ENCODE assay signal across 9 mouse cellular contexts in genomic region chr17:35243086-35243485, GRCm38 (mm10). TPM values are rescaled to one million over a fixed set of nuclear protein-coding genes. Genes with fewer than 3 reads are reported as not detected.
DNase-seq lines count a peak whose midpoint lies in the region; ATAC-seq and TF ChIP-seq lines count a peak whose summit lies in the region.
"Had no signal": no experiment of that assay in that cellular context is flagged by ENCODE, and none has a peak within 500 bp of the region (broad histone marks: within the 10 kb centered on the region; RNA-seq: fewer than 3 reads in every experiment).

No protein-coding gene starts in this region.

- H3K9me3 ChIP-seq in hindbrain, embryonic 10.5 days: no peaks in the 10 kb centered on the region
- no peaks in the 10 kb centered on the region for H3K9me3 ChIP-seq in limb, embryonic 10.5 days (replicated peaks)
- H3K9me3 ChIP-seq in midbrain, embryonic 13.5 days: no peaks in the 10 kb centered on the region

- H3K4me2 ChIP-seq in midbrain, embryonic 13.5 days (replicated peaks): peak overlapping the region; percentile 87

- TF ChIP-seq POLR2A in embryonic fibroblast, embryonic 13.5 days (IDR thresholded peaks at IDR 0.05; ENCODE audit: low read depth, low read length): peak; percentile 49

- H3K36me3 ChIP-seq in hindbrain, embryonic 10.5 days: peaks cover 52% of the 10 kb centered on the region
- H3K36me3 ChIP-seq in limb, embryonic 10.5 days: peaks cover 55% of the 10 kb centered on the region
- peaks cover 47% of the 10 kb centered on the region for H3K36me3 ChIP-seq in midbrain, embryonic 13.5 days

- H3K4me1 ChIP-seq in embryonic fibroblast, embryonic 13.5 days (ENCODE audit: control insufficient read depth, insufficient read depth, low read length): peaks cover 19% of the 10 kb centered on the region
- peaks cover 50% of the 10 kb centered on the region for H3K4me1 ChIP-seq in hindbrain, embryonic 10.5 days (replicated peaks)
- H3K4me1 ChIP-seq in limb, embryonic 10.5 days: peaks cover 36% of the 10 kb centered on the region
- H3K4me1 ChIP-seq in midbrain, embryonic 13.5 days (replicated peaks): peaks cover 50% of the 10 kb centered on the region

- H3K9ac ChIP-seq in midbrain, embryonic 13.5 days (replicated peaks): peak overlapping the region; percentile 100

- no peak for TF ChIP-seq CTCF in embryonic fibroblast, embryonic 13.5 days (IDR thresholded peaks at IDR 0.05; ENCODE audit: borderline replicate concordance, insufficient read depth, low read length)

- H3K4me3 ChIP-seq in embryonic fibroblast, embryonic 13.5 days (ENCODE audit: insufficient read depth, low read length): peak overlapping the region; percentile 66
- H3K4me3 ChIP-seq in hindbrain, embryonic 10.5 days: peak overlapping the region; percentile 95
- peak overlapping the region; percentile 99 for H3K4me3 ChIP-seq in limb, embryonic 10.5 days
- peak overlapping the region; percentile 96 for H3K4me3 ChIP-seq in midbrain, embryonic 13.5 days (replicated peaks)

- peak; percentile 59 for DNase-seq in adrenal gland, adult 2 months
- DNase-seq in adrenal gland, postnatal 25 days: no peak
- peak; percentile 69 for DNase-seq in R1 (ENCODE audit: low read depth, low spot score)
- peak; percentile 57 for DNase-seq in hindbrain, embryonic 10.5 days (ENCODE audit: low spot score)
- peak; percentile 61 for DNase-seq in limb, embryonic 10.5 days (ENCODE audit: low spot score)
- peak; percentile 58 for DNase-seq in thymus, postnatal 4 days

- no peaks in the 10 kb centered on the region for H3K27me3 ChIP-seq in hindbrain, embryonic 10.5 days (ENCODE audit: insufficient read depth, poor library complexity, severe bottlenecking)
- no peaks in the 10 kb centered on the region for H3K27me3 ChIP-seq in limb, embryonic 10.5 days (ENCODE audit: low read depth, poor library complexity, severe bottlenecking)
- no peaks in the 10 kb centered on the region for H3K27me3 ChIP-seq in midbrain, embryonic 13.5 days

- H3K27ac ChIP-seq in embryonic fibroblast, embryonic 13.5 days (ENCODE audit: insufficient read depth, low read length): peak overlapping the region; percentile 95
- H3K27ac ChIP-seq in hindbrain, embryonic 10.5 days: peak overlapping the region; percentile 98
- H3K27ac ChIP-seq in limb, embryonic 10.5 days: peak overlapping the region; percentile 100
- peak overlapping the region; percentile 99 for H3K27ac ChIP-seq in midbrain, embryonic 13.5 days

- ATAC-seq in midbrain, embryonic 13.5 days: no peak

- 10% methylated on average over 16 of the region's 16 CpGs for WGBS in hindbrain, embryonic 10.5 days
- WGBS in limb, embryonic 10.5 days: 19% methylated on average over 16 of the region's 16 CpGs
- 2% methylated on average over 16 of the region's 16 CpGs for WGBS in midbrain, embryonic 13.5 days

RNA-seq across cellular contexts. Expression of gene Ddx39b, which starts 1.5 kb away (rescaled TPM):
- total RNA-seq in adrenal gland, adult 2 months (2021): 100 to 1,000 TPM; 192 to 200 TPM
- 164 and 180 TPM in 2 replicates for polyA plus RNA-seq in adrenal gland, adult 2 months (2012; rRNA removed)
- 237 and 249 TPM in 2 replicates for total RNA-seq in adrenal gland, postnatal 25 days (2021)
- 182 and 227 TPM in 2 replicates for polyA plus RNA-seq in embryonic fibroblast, embryonic 13.5 days (2011; ENCODE audit: insufficient read length, low read depth, missing spikeins)
- polyA plus RNA-seq in hindbrain, embryonic 10.5 days (2016; fragmentation: Nextera tagmentation; extraction: Ambion mirVana): 661 and 692 TPM in 2 replicates
- 749 and 792 TPM in 2 replicates for polyA plus RNA-seq in limb, embryonic 10.5 days (2016; fragmentation: Nextera tagmentation; extraction: Ambion mirVana)
- 460 and 465 TPM in 2 replicates for polyA plus RNA-seq in midbrain, embryonic 13.5 days (2015; fragmentation: Nextera tagmentation; extraction: Ambion mirVana)

RNA-seq across cellular contexts. Expression of gene Nfkbil1, which starts 7.5 kb away (rescaled TPM):
- 10 to 100 TPM; 14.1 to 19.4 TPM for total RNA-seq in adrenal gland, adult 2 months (2021)
- 52.3 and 57.6 TPM in 2 replicates for polyA plus RNA-seq in adrenal gland, adult 2 months (2012; rRNA removed)
- total RNA-seq in adrenal gland, postnatal 25 days (2021): 18.3 and 24.1 TPM in 2 replicates
- polyA plus RNA-seq in embryonic fibroblast, embryonic 13.5 days (2011; ENCODE audit: insufficient read length, low read depth, missing spikeins): 7.9 and 10.1 TPM in 2 replicates
- 10.2 and 11.6 TPM in 2 replicates for polyA plus RNA-seq in hindbrain, embryonic 10.5 days (2016; fragmentation: Nextera tagmentation; extraction: Ambion mirVana)
- 10.7 and 12.1 TPM in 2 replicates for polyA plus RNA-seq in limb, embryonic 10.5 days (2016; fragmentation: Nextera tagmentation; extraction: Ambion mirVana)
- 8.3 and 11.0 TPM in 2 replicates for polyA plus RNA-seq in midbrain, embryonic 13.5 days (2015; fragmentation: Nextera tagmentation; extraction: Ambion mirVana)

RNA-seq across cellular contexts. Expression of gene Atp6v1g2, which starts 9.6 kb away (rescaled TPM):
- total RNA-seq in adrenal gland, adult 2 months (2021): 1 to 10 TPM; 5.6 to 5.7 TPM
- 7.2 and 8.5 TPM in 2 replicates for polyA plus RNA-seq in adrenal gland, adult 2 months (2012; rRNA removed)
- 8.0 and 8.4 TPM in 2 replicates for total RNA-seq in adrenal gland, postnatal 25 days (2021)
- polyA plus RNA-seq in embryonic fibroblast, embryonic 13.5 days (2011; ENCODE audit: insufficient read length, low read depth, missing spikeins): 2.0 and 3.7 TPM in 2 replicates
- polyA plus RNA-seq in hindbrain, embryonic 10.5 days (2016; fragmentation: Nextera tagmentation; extraction: Ambion mirVana): 7.6 and 12.9 TPM in 2 replicates
- polyA plus RNA-seq in limb, embryonic 10.5 days (2016; fragmentation: Nextera tagmentation; extraction: Ambion mirVana): 4.5 and 5.2 TPM in 2 replicates
- 41.6 and 43.0 TPM in 2 replicates for polyA plus RNA-seq in midbrain, embryonic 13.5 days (2015; fragmentation: Nextera tagmentation; extraction: Ambion mirVana)

RNA-seq across cellular contexts. Expression of gene H2-D1, which starts 19.4 kb away (rescaled TPM):
- 100 to 1,000 TPM; 172 to 281 TPM for total RNA-seq in adrenal gland, adult 2 months (2021)
- 473 and 543 TPM in 2 replicates for polyA plus RNA-seq in adrenal gland, adult 2 months (2012; rRNA removed)
- total RNA-seq in adrenal gland, postnatal 25 days (2021): 86.1 and 109 TPM in 2 replicates
- polyA plus RNA-seq in embryonic fibroblast, embryonic 13.5 days (2011; ENCODE audit: insufficient read length, low read depth, missing spikeins): 98.1 and 108 TPM in 2 replicates
- polyA plus RNA-seq in hindbrain, embryonic 10.5 days (2016; fragmentation: Nextera tagmentation; extraction: Ambion mirVana): 54.3 and 60.1 TPM in 2 replicates
- 21.4 and 23.1 TPM in 2 replicates for polyA plus RNA-seq in limb, embryonic 10.5 days (2016; fragmentation: Nextera tagmentation; extraction: Ambion mirVana)
- 49.5 and 52.5 TPM in 2 replicates for polyA plus RNA-seq in midbrain, embryonic 13.5 days (2015; fragmentation: Nextera tagmentation; extraction: Ambion mirVana)

RNA-seq across cellular contexts. Expression of gene Gm16181, which starts 22.5 kb away (rescaled TPM):
- not detected for total RNA-seq in adrenal gland, adult 2 months (2021)
- 0.31 and 1.3 TPM in 2 replicates for polyA plus RNA-seq in adrenal gland, adult 2 months (2012; rRNA removed)
- not detected in 2 replicates for total RNA-seq in adrenal gland, postnatal 25 days (2021)
- not detected in 2 replicates for polyA plus RNA-seq in embryonic fibroblast, embryonic 13.5 days (2011; ENCODE audit: insufficient read length, low read depth, missing spikeins)
- polyA plus RNA-seq in hindbrain, embryonic 10.5 days (2016; fragmentation: Nextera tagmentation; extraction: Ambion mirVana): 0.42 and 0.46 TPM in 2 replicates
- polyA plus RNA-seq in limb, embryonic 10.5 days (2016; fragmentation: Nextera tagmentation; extraction: Ambion mirVana): 0.30 and 0.33 TPM in 2 replicates
- polyA plus RNA-seq in midbrain, embryonic 13.5 days (2015; fragmentation: Nextera tagmentation; extraction: Ambion mirVana): 0.57 and 0.79 TPM in 2 replicates
- polyA plus RNA-seq: large intestine, adult 2 months had no signal
